Mouse (Mus musculus) stomach, postnatal 0 days (tissue): ENCODE measurements around the gene Ypel3. TPM values are rescaled to one million over a fixed set of nuclear protein-coding genes. Genes with fewer than 3 reads are reported as not detected.
A peak's percentile ranks its signal among the peaks of the same experiment; 100 is the strongest.

Experiments used
- ATAC-seq: fragments of 200-750 bp; cut with Nextera tagmentation; 2 replicates; pipeline ENCODE4 v1.8.0; 2017; ENCODE audit not compliant: low FRiP score, low TSS enrichment
- DNase-seq: peaks from one replicate; pipeline ENCODE4 v3.0.0-alpha.2; 2016; ENCODE audit warnings: low spot score
- H3K27ac ChIP-seq: fragments of 300-500 bp; sonication (generic); replicated peaks from 2 replicates; pipeline ENCODE4 v1.5.1; 2014; ENCODE audit warnings: mild to moderate bottlenecking, control low read depth
- H3K27me3 ChIP-seq: fragments of 300-500 bp; sonication (generic); 2 replicates; pipeline ENCODE4 v1.6.1; 2014; ENCODE audit warnings: low read length; ENCODE audit not compliant: control insufficient read depth, insufficient read depth
- H3K36me3 ChIP-seq: fragments of 300-500 bp; sonication (generic); 2 replicates; pipeline ENCODE4 v1.6.1; 2014; ENCODE audit warnings: low read length, mixed read lengths; ENCODE audit not compliant: control insufficient read depth, insufficient read depth
- H3K4me1 ChIP-seq: fragments of 300-500 bp; sonication (generic); replicated peaks from 2 replicates; pipeline ENCODE4 v1.6.1; 2014; ENCODE audit warnings: antibody characterized with exemption; ENCODE audit not compliant: control insufficient read depth, insufficient read depth
- H3K4me2 ChIP-seq: fragments of 300-500 bp; sonication (generic); replicated peaks from 2 replicates; pipeline ENCODE4 v1.6.1; 2014; ENCODE audit warnings: low read depth, mild to moderate bottlenecking, control low read depth, moderate library complexity
- H3K4me3 ChIP-seq: fragments of 300-500 bp; sonication (generic); 2 replicates; pipeline ENCODE4 v1.5.1; 2014; ENCODE audit warnings: low read depth, low read length, control low read depth
- H3K9ac ChIP-seq: fragments of 300-500 bp; sonication (generic); 2 replicates; pipeline ENCODE4 v1.6.1; 2014; ENCODE audit warnings: mild to moderate bottlenecking, low read length, control low read depth, mixed read lengths
- H3K9me3 ChIP-seq: fragments of 300-500 bp; sonication (generic); 2 replicates; pipeline ENCODE4 v1.6.1; 2016; ENCODE audit warnings: low read length; ENCODE audit not compliant: control insufficient read depth
- CTCF ChIP-seq: IDR thresholded peaks from 2 replicates; pipeline ENCODE4 v1.5.1; 2016; ENCODE audit warnings: antibody characterized with exemption, low read depth, mild to moderate bottlenecking, moderate library complexity
- EP300 ChIP-seq: optimal IDR thresholded peaks from 2 replicates; pipeline ENCODE3; 2016; ENCODE audit warnings: antibody characterized with exemption
- WGBS: fragments of 180-500 bp; shearing (Covaris S2); extraction: QIAGEN DNeasy Blood & Tissue Kit; methylation state at CpG from one replicate; pipeline ENCODE4 v1.1.7; 2014; 5-methylcytosine and 5-hydroxymethylcytosine counted together
- polyA plus RNA-seq: library from polyadenylated mRNA; unstranded; fragments of >200 nt; fragmentation: Nextera tagmentation; extraction: Ambion mirVana; gene quantifications from 2 replicates; pipeline ENCODE4 v1.2.1, GENCODE M21; 2015

Ypel3 gene
- polyA plus RNA-seq, 1 experiment from 2014 or later = 86.0 TPM

DNA sequence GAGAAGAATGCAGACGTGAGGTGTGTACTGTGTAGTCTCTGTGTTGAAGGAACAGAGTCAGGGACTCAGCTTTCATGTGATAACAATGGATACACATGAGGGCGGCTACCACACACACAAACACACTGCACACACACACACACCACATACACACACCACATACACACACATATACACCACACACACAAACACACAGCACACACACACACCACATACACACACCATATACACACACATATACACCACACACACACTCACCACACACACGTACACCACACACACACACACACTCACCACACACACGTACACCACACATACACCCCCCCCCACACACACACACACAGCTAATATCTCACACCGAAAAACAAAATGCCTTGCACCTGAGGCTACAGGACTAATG, 35.3 kb upstream of the Ypel3 start:
- no peak overlapping the region for H3K4me3 ChIP-seq
- no peaks in the 10 kb centered on the region for H3K4me1 ChIP-seq
- no peaks in the 10 kb centered on the region for H3K27me3 ChIP-seq
- no peaks in the 10 kb centered on the region for H3K9me3 ChIP-seq
- H3K4me2 ChIP-seq = no peak overlapping the region
- no peak for ATAC-seq
- DNase-seq = no peak
- H3K36me3 ChIP-seq = no peaks in the 10 kb centered on the region
- H3K27ac ChIP-seq = no peak overlapping the region
- no peak overlapping the region for H3K9ac ChIP-seq
- 87% methylated on average over 5 of the region's 5 CpGs for WGBS
- TF ChIP-seq CTCF (no peak), EP300 (no peak)

DNA sequence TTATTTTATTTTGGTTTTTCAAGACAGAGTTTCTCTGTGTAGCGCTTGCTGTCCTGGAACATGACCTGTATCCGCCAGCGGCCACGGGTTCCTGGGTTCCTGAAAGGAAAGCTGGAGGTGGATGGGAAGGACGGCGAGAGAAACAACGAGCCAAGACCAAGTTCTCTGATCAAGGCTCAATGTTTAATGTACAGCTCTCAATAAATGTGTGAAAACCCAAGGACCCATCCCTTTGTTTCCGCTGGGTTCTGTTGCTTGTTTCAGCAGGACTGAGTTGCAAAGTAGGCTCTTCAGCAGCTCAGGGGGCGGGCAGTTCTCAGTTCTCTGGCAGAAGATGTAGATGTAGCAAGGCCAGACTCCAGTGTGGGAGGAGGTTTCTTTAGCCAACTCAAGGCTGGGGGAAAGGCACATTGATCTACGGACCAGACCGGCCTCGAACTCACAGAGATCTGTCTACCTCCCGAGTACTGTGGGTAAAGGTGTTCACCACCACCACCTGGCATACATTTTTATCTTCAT, 34.7 kb upstream of the Ypel3 start:
- Histone ChIP-seq H3K36me3 (no peaks in the 10 kb centered on the region), H3K27ac (no peak overlapping the region), H3K4me2 (no peak overlapping the region), H3K9me3 (no peaks in the 10 kb centered on the region), H3K4me3 (no peak overlapping the region), H3K9ac (no peak overlapping the region), H3K27me3 (no peaks in the 10 kb centered on the region), H3K4me1 (no peaks in the 10 kb centered on the region)
- no peak for DNase-seq
- no peak for ATAC-seq
- 89% methylated on average over 13 of the region's 13 CpGs for WGBS
- TF ChIP-seq CTCF = no peak
- TF ChIP-seq EP300 = no peak

GRCm38 (mm10) chr7:126746066-126746465, 30.7 kb upstream of the Ypel3 start:
- H3K9ac ChIP-seq = no peak overlapping the region
- H3K27me3 ChIP-seq = no peaks in the 10 kb centered on the region
- no peak overlapping the region for H3K4me3 ChIP-seq
- no peaks in the 10 kb centered on the region for H3K36me3 ChIP-seq
- DNase-seq (no peak), ATAC-seq (no peak)
- H3K4me1 ChIP-seq = no peaks in the 10 kb centered on the region
- H3K27ac ChIP-seq = no peak overlapping the region; the same call in 1 of the 2 replicates
- no peak overlapping the region for H3K4me2 ChIP-seq
- WGBS = 84% methylated on average over 12 of the region's 12 CpGs
- no peak for TF ChIP-seq CTCF
- no peak for TF ChIP-seq EP300
- no peaks in the 10 kb centered on the region for H3K9me3 ChIP-seq

GRCm38 (mm10) chr7:126746798-126747197, 30.0 kb upstream of the Ypel3 start:
- Histone ChIP-seq H3K4me3 (no peak overlapping the region), H3K9me3 (no peaks in the 10 kb centered on the region), H3K36me3 (no peaks in the 10 kb centered on the region), H3K9ac (no peak overlapping the region), H3K27me3 (no peaks in the 10 kb centered on the region), H3K27ac (peak overlapping the region; percentile 40), H3K4me1 (no peaks in the 10 kb centered on the region), H3K4me2 (no peak overlapping the region)
- ATAC-seq (peak; percentile 71), DNase-seq (peak; percentile 60)
- TF ChIP-seq EP300 (no peak), CTCF (no peak)
- 25% methylated on average over 6 of the region's 6 CpGs for WGBS

DNA sequence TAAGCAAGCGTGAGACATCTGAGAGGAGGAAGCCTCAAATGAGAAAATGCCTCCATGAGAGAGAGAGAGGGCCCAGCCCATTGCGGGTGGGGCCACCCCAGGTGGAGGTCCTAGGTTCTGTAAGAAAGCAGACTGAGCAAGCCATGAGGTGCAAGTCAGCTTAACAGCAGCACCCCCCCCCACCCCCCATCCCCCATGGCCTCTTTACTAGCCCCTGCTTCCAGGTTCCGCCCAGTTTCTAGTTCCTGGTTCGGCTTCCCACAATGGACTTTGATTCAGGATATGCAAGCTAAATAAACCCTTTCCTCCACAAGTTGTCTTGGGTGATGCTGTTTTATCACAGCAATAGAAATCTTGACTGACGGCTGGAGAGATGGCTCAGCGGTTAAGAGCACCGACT, 27.9 kb upstream of the Ypel3 start:
- no peak overlapping the region for H3K4me3 ChIP-seq
- ATAC-seq = peak; percentile 72
- H3K27ac ChIP-seq = peak overlapping the region; percentile 8; the same call in 1 of the 2 replicates
- DNase-seq = peak; percentile 67
- TF ChIP-seq CTCF (no peak), EP300 (no peak)
- no peaks in the 10 kb centered on the region for H3K9me3 ChIP-seq
- no peak overlapping the region for H3K9ac ChIP-seq
- 56% methylated on average over 7 of the region's 7 CpGs for WGBS
- no peaks in the 10 kb centered on the region for H3K4me1 ChIP-seq
- H3K36me3 ChIP-seq = no peaks in the 10 kb centered on the region
- no peak overlapping the region for H3K4me2 ChIP-seq
- no peaks in the 10 kb centered on the region for H3K27me3 ChIP-seq

DNA sequence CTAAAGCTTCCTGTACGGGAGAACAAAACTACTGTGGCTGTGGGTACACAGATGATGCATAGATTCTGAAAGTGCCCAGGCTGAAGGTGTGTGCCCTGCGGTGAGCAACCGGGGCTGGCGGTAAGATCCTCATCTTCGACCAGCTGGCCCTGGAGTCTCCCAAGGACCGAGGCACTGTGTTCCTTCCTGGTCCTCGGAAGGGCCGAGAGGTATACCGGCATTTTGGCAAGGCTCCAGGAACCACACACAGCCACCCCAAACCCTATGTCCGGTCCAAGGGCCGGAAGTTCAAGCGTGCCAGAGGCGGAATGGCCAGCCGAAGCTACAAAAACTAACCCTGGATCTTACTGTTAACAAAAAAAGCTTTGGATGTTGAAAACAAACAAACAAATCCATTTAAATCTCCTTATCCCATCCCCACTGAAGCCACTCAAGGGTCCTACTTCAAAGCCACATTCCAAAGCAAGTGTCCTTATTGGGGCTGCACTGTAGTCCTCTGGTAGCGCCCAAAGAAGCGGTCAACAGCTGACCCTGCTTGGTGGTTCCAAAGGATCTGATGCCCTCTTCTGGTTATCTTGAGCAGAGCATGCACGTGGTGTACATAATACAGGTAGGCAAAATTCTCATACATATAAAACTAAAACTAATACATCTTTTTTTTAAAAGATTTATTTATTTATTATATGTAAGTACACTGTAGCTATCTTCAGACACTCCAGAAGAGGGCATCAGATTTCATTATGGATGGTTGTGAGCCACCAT, 27.0 kb upstream of the Ypel3 start:
- DNase-seq (no peak), ATAC-seq (peak; percentile 18; the same call in 1 of the 2 replicates)
- Histone ChIP-seq H3K27ac (no peak overlapping the region), H3K9ac (no peak overlapping the region), H3K27me3 (no peaks in the 10 kb centered on the region), H3K9me3 (no peaks in the 10 kb centered on the region), H3K36me3 (no peaks in the 10 kb centered on the region), H3K4me1 (no peaks in the 10 kb centered on the region), H3K4me2 (no peak overlapping the region), H3K4me3 (no peak overlapping the region)
- 90% methylated on average over 17 of the region's 17 CpGs for WGBS
- TF ChIP-seq CTCF (peak; percentile 30; the same call in 1 of the 2 replicates), EP300 (no peak)
